Mouse (Mus musculus) cerebellum, adult 2 months (tissue): ENCODE data around the gene Gpr26. TPM values are rescaled to one million over a fixed set of nuclear protein-coding genes. Genes with fewer than 3 reads are reported as not detected.
A peak's percentile ranks its signal among the peaks of the same experiment; 100 is the strongest.

Experiments
- DNase-seq, 2 experiments: peaks; one replicate each; pipeline ENCODE4 v3.0.0; 2021
- H3K27ac ChIP-seq: fragments of 200-500 bp; 2 replicates; pipeline ENCODE4 v1.5.1; 2012; ENCODE audit warnings: low read length, control low read depth, inconsistent platforms; ENCODE audit not compliant: insufficient read depth
- H3K27me3 ChIP-seq: fragments of 200-500 bp; 2 replicates; pipeline ENCODE4 v1.6.1; 2012; ENCODE audit warnings: inconsistent platforms, mild to moderate bottlenecking, low read length, moderate library complexity; ENCODE audit not compliant: control insufficient read depth, insufficient read depth
- H3K4me1 ChIP-seq: fragments of 200-500 bp; 2 replicates; pipeline ENCODE4 v1.6.1; 2011; ENCODE audit warnings: low read length; ENCODE audit not compliant: control insufficient read depth, insufficient read depth
- H3K4me3 ChIP-seq: fragments of 200-500 bp; replicated peaks from 2 replicates; pipeline ENCODE3; 2011; ENCODE audit warnings: mild to moderate bottlenecking, low read depth, low read length, control low read depth; ENCODE audit not compliant: insufficient read depth
- CTCF ChIP-seq: fragments of 200-500 bp; IDR thresholded peaks from 2 replicates; pipeline ENCODE4 v1.5.1; 2011; ENCODE audit warnings: low read depth, mild to moderate bottlenecking, control low read depth, low read length, moderate library complexity, borderline replicate concordance; ENCODE audit not compliant: insufficient read depth
- POLR2A ChIP-seq: fragments of 200-500 bp; IDR thresholded peaks from 2 replicates; pipeline ENCODE4 v1.6.1; 2011; ENCODE audit warnings: low read length, control low read depth, borderline replicate concordance; ENCODE audit not compliant: insufficient read depth
- WGBS: fragments of 180-500 bp; shearing (Covaris S2); methylation state at CpG from one replicate; pipeline ENCODE4 v1.1.7; 2018; 5-methylcytosine and 5-hydroxymethylcytosine counted together
- polyA plus RNA-seq: library from polyadenylated mRNA; depleted of rRNA; stranded (reverse); fragments of >200 nt; gene quantifications from 2 replicates; pipeline ENCODE4 v1.2.3, GENCODE M21; 2012; rRNA removed

Gene Gpr26
- polyA plus RNA-seq, 1 experiment, result 5.8 TPM

DNA sequence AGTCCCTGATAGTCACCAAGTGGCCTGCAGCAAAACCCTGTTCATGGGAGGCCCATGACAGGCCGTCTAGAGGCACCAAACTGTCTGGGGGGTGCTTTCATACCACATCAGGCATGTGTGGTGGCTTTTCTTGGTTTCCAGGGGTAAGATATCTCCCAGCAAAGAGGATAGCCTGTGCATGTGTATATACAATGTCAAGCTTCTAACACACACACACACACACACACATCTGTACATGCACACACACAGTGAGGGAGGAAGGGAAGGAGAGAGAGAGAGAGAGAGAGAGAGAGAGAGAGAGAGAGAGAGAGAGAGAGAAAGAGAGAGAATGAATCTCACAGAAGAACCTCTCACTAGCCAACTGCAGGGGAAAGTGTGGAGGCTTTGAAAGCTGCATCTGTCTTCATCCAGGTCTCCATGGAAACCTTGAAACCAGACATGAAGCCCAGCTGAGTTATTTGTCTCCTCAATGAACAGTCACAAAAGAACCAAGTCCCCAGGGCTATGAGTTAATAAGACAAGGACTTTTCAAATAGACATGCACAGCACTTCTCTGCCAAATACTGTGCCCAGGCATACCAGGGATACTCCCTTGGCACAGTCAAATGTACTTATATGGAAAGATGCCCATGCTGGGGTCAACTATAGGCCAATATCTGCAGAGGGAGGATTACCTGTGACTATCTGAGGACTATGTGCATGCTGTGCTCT, 46.9 kb downstream of the Gpr26 start:
- Histone ChIP-seq H3K27me3 (no peaks in the 10 kb centered on the region), H3K27ac (no peak overlapping the region), H3K4me3 (no peak overlapping the region), H3K4me1 (no peaks in the 10 kb centered on the region; the same call in 1 of the 2 replicates)
- 23% methylated on average over 1 of the region's 1 CpGs for WGBS
- no peak for TF ChIP-seq CTCF
- TF ChIP-seq POLR2A, result no peak
- DNase-seq, result peak in 1 of 2 experiments; percentile 7

- WGBS, result 58% methylated on average over 5 of the region's 5 CpGs
- Histone ChIP-seq H3K4me1 (no peaks in the 10 kb centered on the region; the same call in 1 of the 2 replicates), H3K27me3 (no peaks in the 10 kb centered on the region), H3K4me3 (no peak overlapping the region), H3K27ac (no peak overlapping the region)
- TF ChIP-seq CTCF (no peak), POLR2A (no peak)
- DNase-seq, result no peak
Observed at GRCm38 (mm10) chr7:132013970-132014369, 47.7 kb downstream of the Gpr26 start.

GRCm38 (mm10) chr7:132015193-132015592, 48.9 kb downstream of the Gpr26 start:
- no peak for DNase-seq
- TF ChIP-seq POLR2A, result no peak
- TF ChIP-seq CTCF, result no peak
- H3K27me3 ChIP-seq, result no peaks in the 10 kb centered on the region
- 58% methylated on average over 3 of the region's 3 CpGs for WGBS
- H3K27ac ChIP-seq, result no peak overlapping the region
- no peaks in the 10 kb centered on the region; the same call in 1 of the 2 replicates for H3K4me1 ChIP-seq
- no peak overlapping the region for H3K4me3 ChIP-seq

DNA sequence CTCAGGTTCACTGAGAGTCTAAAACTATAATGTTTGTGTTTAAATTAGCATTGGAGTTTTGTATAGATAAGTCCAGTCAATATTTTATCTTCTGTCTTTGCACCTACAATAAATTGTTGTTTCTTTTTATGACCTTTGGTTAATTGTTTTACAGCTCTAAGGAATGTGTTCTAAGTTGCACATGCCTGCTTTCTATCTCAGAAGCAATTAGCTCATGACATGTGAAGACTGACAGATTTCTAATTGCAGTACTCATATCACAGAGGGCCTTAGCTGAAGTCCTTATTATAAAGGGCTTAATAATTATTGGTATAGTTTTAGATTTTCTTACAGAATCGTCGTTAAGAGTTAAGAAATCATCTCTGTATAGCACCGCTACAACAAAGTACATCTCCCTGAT, 49.7 kb downstream of the Gpr26 start:
- TF ChIP-seq POLR2A, result no peak
- no peak for TF ChIP-seq CTCF
- Histone ChIP-seq H3K27me3 (no peaks in the 10 kb centered on the region), H3K4me3 (no peak overlapping the region), H3K4me1 (no peaks in the 10 kb centered on the region; the same call in 1 of the 2 replicates), H3K27ac (no peak overlapping the region)
- DNase-seq, result no peak
- WGBS, result 81% methylated on average over 3 of the region's 3 CpGs

DNA sequence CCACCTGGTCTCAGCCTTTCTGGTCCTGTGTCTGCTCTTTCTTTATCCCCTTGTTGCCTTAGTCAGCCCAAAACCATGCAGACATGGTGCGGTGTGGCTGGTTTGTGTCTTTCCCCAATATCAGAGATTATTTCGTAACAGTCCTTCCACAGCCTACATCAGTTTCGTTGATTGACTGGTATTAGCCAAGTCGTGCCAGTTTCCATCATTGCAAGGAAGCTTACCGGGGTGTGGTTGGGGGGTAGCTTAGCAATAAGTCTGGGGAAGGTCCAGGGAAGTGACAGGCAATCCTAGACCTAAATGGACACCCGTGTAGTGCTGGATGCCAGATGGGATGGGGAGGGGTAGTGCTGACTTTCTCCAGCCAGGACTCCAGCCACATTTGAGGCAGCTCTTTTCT, 59.3 kb downstream of the Gpr26 start:
- WGBS, result 38% methylated on average over 6 of the region's 6 CpGs
- H3K4me3 ChIP-seq, result no peak overlapping the region
- no peak for DNase-seq
- H3K27me3 ChIP-seq, result no peaks in the 10 kb centered on the region
- H3K4me1 ChIP-seq, result no peaks in the 10 kb centered on the region
- no peak overlapping the region for H3K27ac ChIP-seq
- TF ChIP-seq POLR2A, result no peak
- TF ChIP-seq CTCF, result no peak

- Histone ChIP-seq H3K4me3 (no peak overlapping the region), H3K4me1 (no peaks in the 10 kb centered on the region), H3K27ac (no peak overlapping the region), H3K27me3 (no peaks in the 10 kb centered on the region)
- no peak for DNase-seq
- WGBS, result 85% methylated on average over 6 of the region's 6 CpGs
- TF ChIP-seq CTCF (no peak), POLR2A (no peak)
Observed at GRCm38 (mm10) chr7:132026671-132027070, 60.4 kb downstream of the Gpr26 start.

DNA sequence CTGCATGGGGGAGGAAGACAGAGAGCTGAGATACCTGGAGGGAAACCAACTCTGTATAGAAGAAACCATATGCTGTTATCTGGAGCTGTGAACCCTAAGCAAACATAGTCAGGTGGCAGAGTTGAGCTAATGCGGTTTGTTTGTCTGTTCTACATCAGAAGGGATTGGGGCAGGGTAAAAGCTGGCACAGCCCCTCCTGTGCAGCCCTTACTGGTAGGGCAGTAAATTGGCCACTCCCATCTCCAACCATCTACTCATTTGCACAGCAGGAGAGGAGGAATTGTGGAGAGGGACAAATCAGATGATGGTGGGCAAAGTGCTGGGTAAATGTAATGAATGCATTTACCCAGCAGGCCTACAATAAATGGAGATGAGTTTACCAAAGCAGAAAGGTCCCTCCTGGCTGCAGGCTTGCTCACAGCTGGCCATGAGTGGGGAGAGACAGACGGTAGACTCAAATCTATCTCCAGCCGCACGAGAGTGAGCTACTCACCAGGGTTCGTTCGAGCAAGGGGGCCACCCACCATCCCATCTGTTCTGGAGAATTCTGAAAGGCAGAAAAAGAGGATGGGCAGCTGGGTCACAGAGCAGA, 65.8 kb downstream of the Gpr26 start:
- Histone ChIP-seq H3K27me3 (no peaks in the 10 kb centered on the region), H3K27ac (no peak overlapping the region), H3K4me3 (no peak overlapping the region), H3K4me1 (no peaks in the 10 kb centered on the region)
- TF ChIP-seq CTCF (no peak), POLR2A (no peak)
- WGBS, result 22% methylated on average over 6 of the region's 6 CpGs
- DNase-seq, result no peak

Other genes with a start within 250 kb of the Gpr26 start
- 1.4 and 1.6 TPM in 2 replicates for gene Cpxm2, start 188.3 kb downstream of the Gpr26 start, polyA plus RNA-seq